Mouse (Mus musculus) c-Kit-positive CD71-positive TER-119-negative erythroid progenitor cells, embryonic 14.5 days (primary cell): ENCODE measurements at regions not wholly inside any gene's neighbourhood (a gene's known extent, or its start where the extent isn't known, plus 50 kb on each side); places are given as distances from the start of the nearest gene placed in this dataset.
A peak's percentile ranks its signal among the peaks of the same experiment; 100 is the strongest.
"Not testable (repeated sequence)": the region's sequence is repeated elsewhere in the genome, so short reads cannot be mapped to it uniquely, and the experiment has no call there.

Source experiments
- DNase-seq: peaks from one replicate; pipeline ENCODE4 v3.0.0-alpha.2; 2013; ENCODE audit warnings: low read depth

DNA sequence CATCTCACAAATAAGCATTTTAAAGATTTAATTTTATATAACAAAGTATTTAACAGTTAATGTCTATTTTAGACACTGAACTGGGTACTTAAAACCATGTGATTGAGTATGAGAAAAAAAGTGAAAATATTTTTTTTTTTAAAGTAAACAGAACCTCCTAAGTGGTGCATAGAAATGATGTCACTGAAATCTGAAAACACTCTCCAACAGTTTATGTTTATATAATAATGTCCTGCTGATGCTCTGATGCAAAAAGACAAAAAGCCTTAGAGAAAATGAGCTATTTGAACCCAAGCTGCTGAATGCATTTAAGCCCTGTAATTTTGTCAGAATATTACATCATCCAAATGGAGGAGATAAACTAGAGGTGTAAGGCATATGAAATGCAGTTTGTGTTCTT lies 3447.1 kb downstream of the 9330182O14Rik start:
- no peak for DNase-seq

DNA sequence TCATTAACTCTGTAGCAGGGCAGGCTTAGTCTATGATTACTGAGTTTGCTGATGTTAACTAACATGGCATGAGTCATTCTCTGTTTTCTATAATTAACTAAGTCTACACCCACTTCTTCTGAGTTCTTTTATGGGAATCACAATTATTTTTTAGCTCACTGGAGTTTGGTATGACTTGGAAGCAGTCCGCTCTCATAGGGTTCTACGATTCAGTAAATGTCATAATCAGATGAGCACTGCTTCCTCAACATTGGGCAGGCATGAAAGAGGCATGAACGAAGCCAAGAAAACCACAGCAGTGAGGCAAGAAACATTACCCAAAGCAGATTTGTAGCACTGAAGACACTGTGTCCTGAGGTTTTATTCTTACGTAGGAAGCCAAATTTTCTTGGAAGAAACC lies 3451.6 kb downstream of the 9330182O14Rik start:
- DNase-seq = no peak

DNA sequence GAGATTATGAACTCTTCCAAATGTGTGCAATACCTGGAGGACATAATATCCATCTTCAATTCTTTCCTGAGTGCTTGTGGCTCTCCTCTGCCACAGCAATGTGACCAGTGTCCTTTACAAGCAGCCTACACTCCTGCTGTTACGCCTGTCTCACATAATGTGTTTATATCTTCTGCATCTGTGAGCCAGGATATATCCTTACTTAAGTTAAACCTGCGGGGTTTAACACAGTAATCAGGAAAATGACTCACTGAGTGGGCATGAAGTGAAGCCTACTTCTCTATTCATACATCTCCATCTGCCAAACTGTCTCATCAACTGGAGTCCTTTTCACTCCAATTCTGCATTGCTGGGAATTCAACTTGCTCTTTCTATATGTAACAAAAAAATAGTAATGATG lies 3453.9 kb downstream of the 9330182O14Rik start:
- DNase-seq = no peak

DNA sequence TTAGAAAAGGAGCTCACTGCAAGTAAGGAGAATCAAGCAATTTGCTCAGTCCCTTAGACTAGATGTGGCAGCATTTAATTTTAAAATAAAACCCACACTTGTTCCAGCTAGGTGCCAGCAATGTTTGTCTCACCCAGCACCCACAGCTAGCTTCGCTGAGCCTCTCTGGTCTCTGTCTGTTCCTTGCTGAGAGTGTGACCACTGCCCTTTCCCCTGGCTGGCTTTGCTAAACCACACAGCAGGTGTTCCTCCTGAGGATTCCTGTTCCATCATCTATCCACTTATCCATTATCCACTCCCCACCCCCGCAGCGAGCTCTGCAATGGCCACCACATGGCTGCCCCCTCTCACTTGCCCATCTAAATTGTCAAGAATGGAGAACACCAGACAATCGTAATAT lies 3473.5 kb downstream of the 9330182O14Rik start:
- DNase-seq = no peak

DNA sequence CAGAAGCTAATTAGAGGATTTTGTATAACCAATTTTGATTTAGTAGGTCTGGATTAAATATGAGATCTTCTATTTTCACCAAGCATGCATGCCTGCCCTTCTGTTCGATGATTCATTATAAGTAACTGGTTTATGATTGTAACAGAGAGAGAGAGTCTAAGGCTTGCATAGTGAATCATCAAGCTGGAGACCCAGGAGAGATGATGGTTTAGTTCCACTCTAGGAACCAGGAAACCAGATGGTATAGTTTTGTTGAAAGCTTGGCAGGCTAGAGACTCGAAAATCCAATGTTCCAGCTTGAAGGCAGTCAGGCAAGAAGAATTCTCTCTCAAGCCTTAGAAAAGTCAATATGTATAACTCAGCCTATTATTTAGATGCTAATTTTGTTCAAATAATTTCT lies 3475.7 kb downstream of the 9330182O14Rik start:
- DNase-seq = no peak

DNA sequence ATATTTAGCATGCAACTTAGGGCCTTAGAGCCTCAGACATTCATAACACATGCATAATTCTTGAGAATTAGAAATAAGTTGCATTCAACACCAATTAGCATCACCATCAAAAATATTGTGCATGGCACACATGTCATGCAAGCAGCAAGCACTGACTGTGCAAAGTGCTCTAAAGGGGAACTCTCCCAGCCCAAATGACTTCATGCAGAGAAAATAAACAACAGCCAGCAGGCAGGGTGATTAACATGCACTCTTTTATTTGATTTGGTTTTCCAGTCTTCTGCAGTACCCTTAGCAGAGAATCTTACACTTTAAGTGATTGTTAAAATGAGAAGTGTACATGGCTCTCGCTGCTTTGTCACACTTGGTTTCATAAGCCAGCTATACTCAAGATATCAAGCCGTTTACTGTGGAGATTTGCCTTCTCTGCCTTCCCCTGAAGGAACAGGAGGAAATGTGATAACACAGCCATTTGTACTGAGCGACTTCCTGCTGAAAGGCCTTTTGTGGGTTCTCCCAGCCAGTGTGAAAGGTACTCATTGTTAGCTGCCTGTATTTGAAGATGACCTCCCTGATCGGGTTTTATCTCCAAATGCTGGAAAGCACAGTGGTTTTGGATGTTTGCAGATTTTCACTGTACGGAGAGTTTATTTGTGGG lies 3480.0 kb downstream of the 9330182O14Rik start:
- no peak for DNase-seq

DNA sequence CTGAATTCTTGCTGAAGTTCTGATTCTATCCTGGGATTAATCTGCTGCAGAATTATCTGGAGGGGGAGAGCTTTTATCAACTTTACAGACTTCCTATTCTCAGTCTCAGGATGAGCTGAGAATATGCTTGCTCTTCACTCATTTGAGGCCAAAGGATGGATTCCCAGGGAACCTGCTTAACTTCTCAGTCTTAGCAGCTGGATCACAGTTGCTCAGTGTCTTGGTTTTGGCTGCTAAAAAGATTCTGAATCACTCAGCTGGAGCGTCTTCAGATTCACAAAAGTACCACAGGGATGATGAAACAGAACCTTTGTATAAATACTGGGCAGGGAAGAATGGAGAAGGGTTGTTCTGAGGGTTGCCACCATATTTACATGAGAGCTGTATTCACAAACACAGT lies 3481.6 kb downstream of the 9330182O14Rik start:
- DNase-seq = no peak

DNA sequence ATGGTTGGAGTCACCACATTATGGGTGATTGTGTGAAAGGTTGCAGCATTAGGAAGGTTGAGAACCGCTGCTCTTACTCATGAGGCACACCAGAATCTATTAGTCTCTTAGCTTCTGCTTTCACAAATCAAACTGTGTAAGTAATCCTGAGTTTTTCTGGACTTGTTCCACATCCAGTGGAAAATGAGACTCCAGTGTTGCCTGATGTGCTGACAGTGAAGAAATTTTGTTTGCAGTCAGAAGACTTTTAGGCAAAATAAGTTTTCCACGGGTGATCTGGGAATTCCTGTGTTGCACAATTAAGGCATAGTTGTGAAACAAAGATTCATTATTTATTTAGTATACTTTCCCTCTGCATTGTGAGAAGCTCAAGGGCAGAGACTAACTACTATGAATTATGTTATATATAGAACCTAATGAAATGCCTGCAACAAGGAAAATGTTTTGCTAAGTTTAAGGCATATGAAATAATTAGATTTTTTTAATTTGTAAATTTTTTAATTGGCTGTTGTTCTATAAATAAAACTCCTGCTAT lies 3490.3 kb downstream of the 9330182O14Rik start:
- no peak for DNase-seq

DNA sequence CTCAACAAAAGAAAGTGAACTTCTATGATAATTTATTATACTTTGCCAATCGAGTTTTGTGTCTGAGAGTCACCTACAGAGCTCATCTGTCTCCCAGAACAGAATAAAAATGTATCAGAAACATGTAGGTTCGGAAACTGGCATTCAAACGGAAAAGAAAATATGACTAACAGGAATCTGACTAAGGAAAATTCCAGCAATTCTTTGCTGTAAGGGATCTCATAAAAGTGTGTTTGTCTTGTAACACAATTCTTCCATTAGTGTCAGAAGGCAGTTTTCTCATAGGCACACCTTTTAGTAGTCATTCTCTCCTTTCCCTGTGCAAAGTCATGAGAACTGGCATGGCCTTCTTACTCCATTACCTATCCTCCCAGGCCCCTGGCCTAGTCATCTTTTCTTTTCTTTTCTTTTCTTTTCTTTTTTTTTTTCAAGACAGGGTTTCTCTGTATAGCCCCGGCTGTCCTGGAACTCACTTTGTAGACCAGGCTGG lies 3490.9 kb downstream of the 9330182O14Rik start:
- no peak for DNase-seq

DNA sequence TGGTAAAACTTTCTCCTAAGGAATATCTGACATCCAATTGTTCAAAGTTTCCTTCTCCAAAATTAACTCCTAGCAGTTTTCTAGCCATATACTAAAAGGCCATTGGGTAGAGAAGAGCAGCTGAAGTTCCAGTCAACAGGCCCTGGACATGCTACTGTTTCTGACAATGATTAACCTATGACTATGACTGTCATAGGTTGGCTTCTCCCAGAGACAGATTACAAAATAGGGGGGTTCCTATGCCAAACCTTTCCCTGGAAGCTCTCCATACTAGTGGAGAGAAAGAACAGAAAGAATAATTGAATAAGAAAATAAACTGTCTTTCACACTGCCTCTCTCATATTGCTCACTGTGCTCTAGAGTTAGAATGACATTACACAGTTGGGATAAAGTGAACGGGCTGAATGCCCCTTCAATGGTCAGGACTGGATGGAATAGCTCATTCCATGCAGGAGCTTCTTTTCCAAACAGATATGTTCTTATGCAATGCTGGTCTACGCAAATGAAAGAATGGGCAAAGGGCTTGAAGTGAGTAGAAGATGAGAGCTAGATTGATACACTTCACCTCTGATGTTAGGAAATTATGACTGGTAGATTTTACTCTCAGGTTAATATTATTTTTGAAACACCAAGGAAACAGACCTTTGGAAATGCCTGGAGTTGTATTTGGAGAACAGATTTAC lies 3516.8 kb downstream of the 9330182O14Rik start:
- DNase-seq = no peak

DNA sequence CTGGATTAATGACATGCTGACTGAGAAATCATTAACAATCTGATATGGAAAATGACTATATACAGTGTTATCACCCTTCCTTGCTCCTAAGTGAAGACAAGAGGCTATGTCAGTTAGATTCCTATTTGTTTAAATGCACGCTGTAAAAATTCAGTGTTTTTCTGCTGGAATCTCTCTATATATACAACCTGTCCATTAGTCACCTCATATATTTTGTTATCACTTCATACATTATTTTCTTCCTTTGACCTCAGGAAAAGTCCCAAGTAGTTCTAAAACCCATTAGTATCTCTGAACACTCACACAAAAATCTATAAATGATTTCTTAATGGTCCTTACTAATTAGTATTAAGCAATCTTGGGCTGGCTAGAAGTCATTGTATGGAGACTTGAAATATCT lies 3529.5 kb downstream of the 9330182O14Rik start:
- DNase-seq = no peak

DNA sequence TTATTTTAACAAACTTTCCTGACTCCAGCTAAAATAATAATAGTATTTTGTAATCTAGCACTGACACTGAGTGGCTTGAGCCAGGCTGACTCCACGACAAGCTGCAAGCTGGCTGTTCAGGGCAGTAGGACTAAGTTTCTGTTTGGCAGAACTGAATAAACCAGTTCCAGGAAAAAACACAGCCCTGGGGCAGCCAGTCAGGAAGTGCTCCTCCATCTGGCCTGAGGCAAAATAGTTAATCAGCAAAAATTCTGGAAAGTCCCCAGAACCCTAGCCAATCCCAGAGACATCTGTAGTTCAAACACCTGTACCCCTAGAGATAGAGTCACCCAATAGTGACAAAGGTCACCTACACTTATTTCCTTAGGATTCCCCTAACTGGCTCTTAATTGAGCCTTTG lies 3544.7 kb downstream of the 9330182O14Rik start:
- DNase-seq = no peak

DNA sequence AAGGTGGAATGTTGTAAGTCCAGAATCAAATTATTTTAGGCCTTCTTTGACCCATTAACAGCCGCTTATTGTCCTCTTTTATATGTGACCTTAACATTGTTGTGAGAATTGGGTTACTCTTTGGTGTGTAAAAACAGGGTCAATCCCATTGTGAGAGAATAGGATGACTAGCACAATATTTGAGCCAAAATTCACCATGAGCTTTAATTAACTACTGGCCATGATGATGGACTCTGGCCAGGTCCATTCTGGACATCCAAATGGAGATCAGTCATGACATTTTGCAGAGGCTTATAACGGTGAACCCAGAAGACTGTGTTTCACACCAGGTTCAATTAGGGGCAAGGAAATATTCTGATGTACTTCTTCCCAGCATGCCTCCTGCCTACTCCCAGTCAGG lies 3548.0 kb downstream of the 9330182O14Rik start:
- DNase-seq = no peak

DNA sequence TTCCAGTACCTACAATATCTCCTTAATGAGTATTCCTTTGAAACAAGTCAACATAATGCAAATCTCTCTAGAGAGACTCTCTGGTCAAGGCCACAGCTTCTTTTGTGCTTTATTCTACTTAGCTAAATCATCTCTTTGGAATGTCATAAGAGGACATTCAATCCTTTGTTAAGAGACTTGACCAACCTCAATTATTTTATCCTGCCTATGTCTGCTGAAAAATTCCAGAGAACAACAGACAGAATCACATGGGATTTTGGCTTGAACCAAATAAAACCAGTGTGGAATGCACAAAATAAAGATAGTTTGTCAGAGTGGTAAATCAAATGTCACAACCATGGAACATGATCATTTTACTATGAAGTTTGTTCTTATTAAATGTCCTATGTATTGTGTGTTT lies 3557.8 kb downstream of the 9330182O14Rik start:
- not testable (repeated sequence) for DNase-seq

DNA sequence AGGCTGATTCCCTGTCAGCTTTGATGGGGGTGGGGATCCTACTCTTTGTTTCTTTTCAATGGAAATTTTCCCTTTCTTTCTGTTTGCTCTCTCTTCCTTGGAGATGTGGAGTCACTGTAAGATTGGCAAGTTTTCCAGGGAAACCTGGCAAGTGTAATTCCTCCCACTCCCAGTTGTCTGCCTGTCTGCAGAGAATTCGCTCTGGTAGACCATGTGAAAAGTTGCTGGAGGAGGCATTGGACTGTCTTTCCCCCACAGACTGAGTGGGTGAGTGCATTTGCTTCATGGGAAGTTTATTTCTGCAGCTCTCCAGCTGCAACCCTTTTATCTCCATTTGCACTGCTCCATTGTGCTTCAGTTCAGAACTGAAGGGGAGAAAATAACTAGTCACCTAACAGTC lies 3561.3 kb downstream of the 9330182O14Rik start:
- DNase-seq = no peak

DNA sequence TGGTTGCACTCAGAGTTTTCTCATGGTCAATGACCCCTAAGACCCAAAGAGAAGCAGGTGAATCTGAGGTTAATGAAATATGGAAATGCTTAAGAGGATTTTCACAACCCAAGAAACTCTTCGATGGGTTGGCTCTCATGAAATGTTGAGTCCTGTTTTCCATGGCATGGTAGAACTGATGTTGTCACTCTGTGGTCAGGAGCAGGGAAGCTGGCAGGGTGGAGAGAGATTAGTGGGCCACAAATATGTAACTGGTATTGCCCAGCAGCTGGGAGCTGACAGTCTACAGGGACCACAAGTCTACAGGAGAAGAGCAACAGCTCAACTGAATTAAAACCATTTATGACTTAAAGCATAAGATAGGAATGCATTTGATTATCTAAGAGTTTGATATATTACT lies 3582.9 kb downstream of the 9330182O14Rik start:
- DNase-seq = no peak

DNA sequence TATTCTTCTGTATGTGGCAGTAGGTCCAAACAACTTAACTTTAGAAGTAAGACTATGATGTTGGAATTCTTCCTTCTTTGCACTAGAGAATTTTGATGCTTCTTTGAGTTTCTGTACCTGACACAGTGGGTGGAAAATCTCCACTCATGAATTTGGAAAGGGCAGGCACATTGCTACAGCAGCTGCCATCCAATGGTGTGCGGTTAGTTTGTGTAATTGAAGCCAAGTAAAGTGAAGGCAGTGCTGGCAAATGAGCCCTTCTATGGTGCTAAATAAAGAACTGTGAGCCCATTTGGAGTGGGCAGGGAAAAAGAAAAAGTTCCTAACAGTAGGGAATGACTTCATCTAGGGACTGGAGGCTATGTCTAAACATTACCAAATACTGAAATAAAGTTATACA lies 3583.4 kb downstream of the 9330182O14Rik start:
- no peak for DNase-seq

DNA sequence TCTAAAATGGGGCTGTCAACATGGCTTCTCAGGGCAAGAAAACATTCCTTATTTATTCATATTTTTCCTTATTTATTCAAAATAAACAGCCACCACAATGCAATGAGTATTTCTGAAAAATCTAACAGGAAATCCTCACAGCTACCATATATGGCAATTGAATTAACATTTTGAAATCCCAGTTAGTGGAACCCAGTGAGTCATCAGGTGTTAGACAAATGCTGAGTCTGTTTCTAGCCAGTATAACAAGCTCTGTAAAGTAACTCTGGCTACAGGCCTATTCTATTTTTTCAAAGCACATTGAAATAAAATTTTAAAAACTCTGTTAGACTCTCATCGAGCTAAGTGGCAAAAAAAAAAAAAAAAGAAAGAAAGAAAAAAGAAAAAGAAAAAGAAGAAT lies 3586.8 kb downstream of the 9330182O14Rik start:
- DNase-seq = no peak

DNA sequence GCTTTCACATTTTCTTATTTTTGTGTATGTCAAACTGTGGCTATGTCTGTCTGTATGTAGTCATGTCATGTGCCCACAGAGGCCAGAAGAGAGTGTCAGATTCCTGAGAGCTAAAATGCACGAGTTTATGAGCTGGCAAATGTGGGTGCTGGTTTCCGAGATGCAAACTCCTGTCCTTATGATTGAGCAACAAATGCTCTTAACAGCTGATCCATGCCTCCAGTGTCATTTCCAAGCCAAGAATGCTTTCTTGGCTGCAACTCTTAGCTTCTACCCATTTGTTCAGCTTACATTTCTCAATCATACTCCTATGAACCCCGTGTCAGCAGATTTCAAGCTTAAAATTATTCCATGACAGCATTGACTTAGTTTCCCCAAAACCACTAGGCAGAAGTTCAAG lies 3601.5 kb downstream of the 9330182O14Rik start:
- no peak for DNase-seq

DNA sequence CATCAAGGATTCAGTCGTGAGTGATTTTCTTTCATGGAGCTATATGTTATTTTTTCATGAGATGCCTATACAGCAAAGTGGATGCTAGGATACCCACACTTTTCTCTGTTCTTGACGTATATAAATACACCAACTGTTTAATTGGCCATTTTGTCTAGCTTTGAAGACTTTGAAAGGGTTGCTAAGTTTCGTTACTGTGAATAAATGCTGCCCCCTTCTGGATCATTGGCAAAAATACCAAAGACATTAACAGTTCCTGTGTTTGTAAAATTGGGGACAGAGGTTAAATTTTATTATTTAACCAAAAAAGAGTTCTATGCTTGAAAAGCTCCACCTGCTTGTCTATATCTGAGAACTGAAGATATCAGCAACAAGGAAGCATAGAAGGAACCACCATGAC lies 3624.1 kb downstream of the 9330182O14Rik start:
- DNase-seq = peak; percentile 7

DNA sequence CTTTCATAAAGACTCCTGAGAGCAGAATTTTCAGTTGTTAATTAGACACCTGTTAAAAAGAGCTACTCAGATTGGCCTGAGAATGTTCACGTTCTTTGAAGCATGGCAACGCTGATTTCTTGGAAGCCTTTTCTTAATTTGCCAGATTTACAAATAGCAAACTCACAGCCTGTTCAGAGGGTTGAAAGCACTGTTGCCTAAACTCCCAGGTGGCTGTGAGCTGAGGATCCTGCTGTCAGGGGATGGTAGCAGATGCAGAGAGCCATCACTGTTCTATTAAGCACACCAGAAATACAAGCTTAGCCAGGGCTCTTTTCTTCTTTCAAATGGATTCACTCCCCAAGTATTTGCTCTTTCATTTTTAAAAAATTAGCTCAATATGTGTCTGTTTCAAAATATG lies 3630.4 kb downstream of the 9330182O14Rik start:
- DNase-seq = no peak

DNA sequence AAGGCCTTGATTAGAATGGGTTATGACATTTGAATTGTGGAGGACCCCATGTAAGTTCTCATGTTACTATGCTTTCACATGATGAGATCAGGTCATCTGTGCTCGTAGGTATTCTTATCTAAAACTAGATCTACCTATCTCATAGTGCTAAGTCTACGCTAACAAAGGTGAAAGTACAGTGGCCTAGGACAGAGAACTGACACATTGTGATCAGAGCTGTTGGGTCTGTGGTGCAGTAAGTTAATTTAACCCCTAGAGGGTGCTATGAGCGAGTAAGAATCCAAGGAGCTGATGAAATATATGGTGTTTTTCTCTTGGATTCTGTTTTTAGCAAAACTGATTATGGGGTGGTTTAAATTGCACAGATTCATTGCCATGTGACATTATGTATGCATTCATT lies 3638.6 kb downstream of the 9330182O14Rik start:
- no peak for DNase-seq

DNA sequence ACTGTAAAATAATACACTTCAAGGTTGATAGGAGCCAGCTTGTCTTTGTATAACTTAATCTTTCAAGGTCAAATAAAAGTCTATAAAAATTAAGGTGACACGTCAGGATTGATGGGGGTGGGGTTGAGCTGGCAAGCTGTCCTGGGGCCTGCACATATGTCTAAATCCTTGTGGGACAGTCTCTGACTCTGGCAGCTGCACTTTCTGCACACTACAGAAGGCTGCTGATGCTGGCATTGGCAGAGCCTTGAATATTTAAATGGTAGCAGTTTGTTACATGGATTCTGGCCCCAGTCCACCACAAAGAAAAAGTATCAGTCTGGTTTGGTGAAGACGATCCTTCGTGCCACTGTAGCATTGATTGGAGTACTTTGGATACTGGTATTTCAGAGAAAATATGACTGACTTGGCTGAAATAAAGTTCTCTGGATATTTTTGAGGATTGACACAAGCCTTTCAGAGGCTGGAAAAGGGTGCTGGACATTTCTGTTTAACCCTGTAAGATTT lies 3648.0 kb downstream of the 9330182O14Rik start:
- not testable (repeated sequence) for DNase-seq
